Mouse (Mus musculus) bone marrow macrophage, adult 2 months (primary cell): ENCODE results near the gene Btla.

ENCODE experiments used
- CTCF ChIP-seq: IDR thresholded peaks from 2 replicates; pipeline ENCODE4 v1.5.1; 2012; ENCODE audit warnings: low read depth, mild to moderate bottlenecking, low read length, moderate library complexity
- POLR2A ChIP-seq: IDR thresholded peaks from 2 replicates; pipeline ENCODE4 v1.6.1; 2012; ENCODE audit warnings: mild to moderate bottlenecking, low read depth, low read length, borderline replicate concordance

- TF ChIP-seq POLR2A (no peak), CTCF (no peak)
Measured at GRCm38 (mm10) chr16:45255183-45255861, 31.2 kb downstream of the Btla start.
